Mouse (Mus musculus): Measurements from ENCODE around the gene Slc48a1.

GRCm38 (mm10) chr15:97831242-97831986, 53.1 kb downstream of the Slc48a1 start:
- no peak for TF ChIP-seq CTCF (IDR thresholded peaks at IDR 0.05; ENCODE audit: extremely low read depth, insufficient read length, insufficient replicate concordance, low read depth, low read length)
- no peak for TF ChIP-seq POLR2A (IDR thresholded peaks at IDR 0.05; ENCODE audit: low read depth, low read length)

Data from small intestine, adult 2 months (tissue).